Mouse (Mus musculus): ENCODE measurements at regions not wholly inside any gene's neighbourhood (a gene's known extent, or its start where the extent isn't known, plus 50 kb on each side); places are given as distances from the start of the nearest gene placed in this dataset.

GRCm38 (mm10) chr10:56914103-56914502 lies 537.0 kb downstream of the Gja1 start:
- no peak for TF ChIP-seq CTCF (IDR thresholded peaks at IDR 0.05; ENCODE audit: extremely low read depth, insufficient read length, insufficient replicate concordance, low read depth, low read length)
- TF ChIP-seq POLR2A (IDR thresholded peaks at IDR 0.05; ENCODE audit: low read depth, low read length), result no peak

Data from small intestine, adult 2 months (tissue).